Mouse (Mus musculus) MEL (cell line): Measurements from ENCODE around the gene Nop9.

ENCODE experiments used
- CTCF ChIP-seq, 3 experiments: IDR thresholded peaks in 2 of 3; conservative IDR thresholded peaks in 1 of 3; 2 replicates each; pipeline ENCODE4 v1.5.1; 2011 to 2012; ENCODE audit warnings: low read length in 3 of 3, low read depth in 2 of 3, mild to moderate bottlenecking in 2 of 3, improper control_type of control experiment in 1 of 3, inconsistent platforms in 1 of 3, mixed read lengths in 1 of 3, moderate library complexity in 1 of 3; ENCODE audit not compliant: control insufficient read depth in 1 of 3, insufficient read depth in 1 of 3, poor library complexity in 1 of 3, severe bottlenecking in 1 of 3
- EP300 ChIP-seq, 2 experiments: IDR thresholded peaks; 2 replicates each; pipeline ENCODE4 v1.6.1; 2011; ENCODE audit warnings: improper control_type of control experiment in 2 of 2, low read length in 2 of 2, low read depth in 1 of 2, mild to moderate bottlenecking in 1 of 2
- GATA1 ChIP-seq: IDR thresholded peaks from 2 replicates; pipeline ENCODE4 v1.6.1; 2011; ENCODE audit warnings: low read depth, low read length, improper control_type of control experiment
- HCFC1 ChIP-seq: IDR thresholded peaks from 2 replicates; pipeline ENCODE4 v1.6.1; 2012; ENCODE audit warnings: low read depth, mild to moderate bottlenecking, inconsistent platforms, low read length, improper control_type of control experiment, moderate library complexity
- MAZ ChIP-seq: IDR thresholded peaks from 2 replicates; pipeline ENCODE4 v1.6.1; 2012; ENCODE audit warnings: low read depth, mild to moderate bottlenecking, inconsistent platforms, low read length, improper control_type of control experiment
- MYC ChIP-seq: IDR thresholded peaks from 2 replicates; pipeline ENCODE4 v1.6.1; 2011; ENCODE audit warnings: low read depth, mild to moderate bottlenecking, low read length, improper control_type of control experiment, moderate library complexity
- POLR2A ChIP-seq, 2 experiments: IDR thresholded peaks; 2 replicates each; pipeline ENCODE4 v1.6.1; 2011 to 2012; ENCODE audit warnings: low read length in 2 of 2, mild to moderate bottlenecking in 2 of 2, control low read depth in 1 of 2, improper control_type of control experiment in 1 of 2, low read depth in 1 of 2, moderate library complexity in 1 of 2; ENCODE audit not compliant: control insufficient read depth in 1 of 2, insufficient read depth in 1 of 2, poor library complexity in 1 of 2
- RCOR1 ChIP-seq: IDR thresholded peaks from 2 replicates; pipeline ENCODE4 v1.6.1; 2012; ENCODE audit warnings: low read depth, mild to moderate bottlenecking, inconsistent platforms, low read length, improper control_type of control experiment
- TCF12 ChIP-seq: IDR thresholded peaks from 2 replicates; pipeline ENCODE4 v1.6.1; 2014; ENCODE audit warnings: low read depth, mild to moderate bottlenecking, inconsistent platforms, low read length, improper control_type of control experiment, moderate library complexity
- UBTF ChIP-seq: IDR thresholded peaks from 2 replicates; pipeline ENCODE4 v1.6.1; 2012; ENCODE audit warnings: low read depth, mild to moderate bottlenecking, inconsistent platforms, low read length, improper control_type of control experiment, moderate library complexity, borderline replicate concordance; ENCODE audit not compliant: insufficient read depth
- USF1 ChIP-seq: IDR thresholded peaks from 2 replicates; pipeline ENCODE4 v1.6.1; 2014; ENCODE audit warnings: low read depth, mild to moderate bottlenecking, inconsistent platforms, low read length, improper control_type of control experiment, moderate library complexity
- ZKSCAN1 ChIP-seq: IDR thresholded peaks from 2 replicates; pipeline ENCODE4 v1.6.1; 2012; ENCODE audit warnings: low read depth, mild to moderate bottlenecking, inconsistent platforms, low read length, improper control_type of control experiment, moderate library complexity
- ZNF384 ChIP-seq: IDR thresholded peaks from 2 replicates; pipeline ENCODE4 v1.6.1; 2012; ENCODE audit warnings: low read depth, mild to moderate bottlenecking, inconsistent platforms, low read length, improper control_type of control experiment

- TF ChIP-seq MAZ (peak; percentile 66; the same call in 1 of the 2 replicates), POLR2A (IDR thresholded peaks at IDR 0.05; ENCODE audit: control insufficient read depth in 1 of 2, insufficient read depth in 1 of 2, low read depth in 1 of 2, low read length in 2 of 2, poor library complexity in 1 of 2) (0 out of 4 replicates have a peak, but pooled peaks have one; percentile 28 to 35), UBTF (no peak), CTCF (IDR thresholded peaks at IDR 0.05 in 2 of 3, conservative IDR thresholded peaks at IDR 0.05 in 1 of 3; ENCODE audit: control insufficient read depth in 1 of 3, insufficient read depth in 1 of 3, low read depth in 2 of 3, low read length in 3 of 3, poor library complexity in 1 of 3, severe bottlenecking in 1 of 3) (no peak), TCF12 (no peak), ZNF384 (no peak), ZKSCAN1 (no peak), RCOR1 (no peak), EP300 (IDR thresholded peaks at IDR 0.05; ENCODE audit: low read depth in 1 of 2, low read length in 2 of 2) (no peak), HCFC1 (peak; percentile 22), MYC (no peak), USF1 (no peak), GATA1 (no peak)
Measured at GRCm38 (mm10) chr14:55713007-55713728, 32.3 kb upstream of the Nop9 start.
